Mouse (Mus musculus) heart, adult 8-10 months (tissue): ENCODE measurements around the gene Ogdh. TPM values are rescaled to one million over a fixed set of nuclear protein-coding genes. Genes with fewer than 3 reads are reported as not detected.
A peak's percentile ranks its signal among the peaks of the same experiment; 100 is the strongest.
"Not testable (repeated sequence)": the region's sequence is repeated elsewhere in the genome, so short reads cannot be mapped to it uniquely, and the experiment has no call there.

ENCODE experiments used
- DNase-seq: peaks from one replicate; pipeline ENCODE4 v3.0.0; 2022; ENCODE audit warnings: low spot score
- total RNA-seq, 4 experiments: library from RNA; stranded (reverse); gene quantifications; 2 replicates each; pipeline ENCODE4 v1.2.4; 2022

Gene Ogdh
- total RNA-seq, 4 experiments from 2014 or later: 1,901 to 2,083 (median 1,945) TPM

GRCm38 (mm10) chr11:6365885-6366284 lies 74.5 kb downstream of the Ogdh start:
- DNase-seq: peak; percentile 84

DNA sequence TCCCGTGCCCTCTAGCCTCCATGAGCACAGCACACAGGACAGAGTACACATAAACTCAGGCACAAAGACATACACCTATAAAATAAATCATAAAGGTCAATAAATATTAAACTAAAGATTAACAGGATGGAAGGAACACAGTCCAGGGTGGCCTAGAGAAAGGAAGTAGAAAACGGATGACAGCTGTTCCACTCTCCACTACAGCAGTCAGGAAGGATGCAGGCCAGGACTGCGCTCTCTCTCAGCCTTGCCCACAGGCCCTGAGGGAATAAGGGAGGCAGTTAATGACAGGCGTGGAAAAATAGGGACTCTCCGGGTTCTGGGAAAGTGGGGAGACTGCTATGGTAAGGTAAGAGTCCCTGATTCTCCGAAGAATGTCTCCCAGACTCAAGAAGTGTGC lies 75.0 kb downstream of the Ogdh start:
- no peak for DNase-seq

DNA sequence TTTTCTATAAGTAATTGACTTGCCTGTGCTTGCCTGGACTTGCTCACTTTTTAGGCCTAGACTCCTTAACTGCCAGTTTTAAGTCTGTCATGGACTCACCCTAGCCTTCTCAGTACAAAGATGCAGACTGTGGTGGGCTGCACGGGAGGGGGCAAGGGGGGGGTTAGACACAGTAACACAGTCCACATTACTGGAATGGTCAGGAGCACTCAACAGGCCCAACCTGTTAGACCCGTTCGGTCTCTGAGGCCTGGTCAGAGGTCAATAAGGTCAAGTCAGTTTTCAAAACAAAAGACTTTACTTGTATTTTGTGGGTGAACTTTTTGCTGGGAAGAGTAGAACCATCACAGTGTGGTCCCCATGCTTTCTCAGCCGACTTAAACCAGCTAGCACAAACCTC lies 75.7 kb downstream of the Ogdh start:
- DNase-seq: no peak

GRCm38 (mm10) chr11:6367986-6368385 lies 76.6 kb downstream of the Ogdh start:
- DNase-seq: not testable (repeated sequence)

DNA sequence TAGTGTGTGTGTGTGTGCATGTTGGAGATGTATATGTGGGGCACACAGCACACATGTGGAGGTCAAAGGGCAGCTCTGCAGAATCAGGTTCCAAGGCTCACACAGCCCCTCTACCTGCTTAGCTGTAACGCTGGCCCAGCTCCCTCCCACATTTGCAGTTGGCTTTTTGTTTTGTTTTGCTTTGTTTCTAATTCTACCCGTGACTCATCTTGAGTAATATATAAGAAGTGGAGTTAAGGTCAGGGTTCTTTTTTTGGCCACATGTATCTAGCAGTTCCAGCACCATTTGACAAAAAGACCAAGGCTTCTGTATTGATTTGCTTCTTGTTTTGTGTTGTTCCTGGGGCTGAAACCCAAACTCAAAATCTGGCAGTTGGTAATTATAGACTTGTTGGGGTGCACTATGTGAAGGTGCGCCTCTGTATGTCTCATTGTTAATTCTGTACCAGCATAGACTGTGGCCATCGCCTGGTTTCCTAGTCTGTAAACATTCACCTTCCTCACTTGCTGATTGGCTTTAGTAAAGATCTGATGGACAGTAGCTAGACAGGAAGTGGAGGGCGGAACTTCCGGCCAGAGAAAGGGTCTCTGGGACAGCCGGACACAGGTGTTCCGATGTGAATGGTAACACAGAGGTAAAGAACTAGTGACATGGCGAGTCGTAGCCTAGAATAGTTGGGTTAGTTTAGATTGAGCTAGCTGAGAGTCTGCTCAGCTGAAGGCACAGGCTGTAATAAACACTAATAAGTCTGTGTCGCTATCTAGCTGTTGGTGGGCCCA lies 80.1 kb downstream of the Ogdh start:
- DNase-seq: no peak

- no peak for DNase-seq
These were observed 81.4 kb downstream of the Ogdh start for GRCm38 (mm10) chr11:6372784-6373183.

DNA sequence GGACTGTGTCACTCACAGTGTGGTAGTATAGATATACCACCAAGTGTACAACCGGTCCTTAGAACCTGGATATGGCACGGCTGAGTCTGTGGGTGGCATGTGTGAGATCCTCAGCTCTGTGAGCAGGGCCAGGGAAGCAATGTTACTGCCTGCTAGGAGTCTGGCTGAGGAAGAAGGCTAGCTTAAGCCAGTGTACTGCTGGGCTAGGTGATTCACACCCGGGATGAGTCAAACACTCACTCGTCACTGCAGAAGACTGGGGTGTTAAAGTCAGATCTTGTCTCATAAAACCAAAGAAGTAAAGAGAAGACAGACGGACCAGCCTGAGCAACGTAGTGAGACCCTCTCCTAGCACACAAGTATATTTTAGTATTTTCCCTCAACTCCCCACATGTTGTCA lies 89.5 kb downstream of the Ogdh start:
- no peak for DNase-seq

- no peak for DNase-seq
These were observed 96.8 kb downstream of the Ogdh start for GRCm38 (mm10) chr11:6388126-6388725.

GRCm38 (mm10) chr11:6388726-6389413 lies 97.4 kb downstream of the Ogdh start, which contains the start of gene Zmiz2:
TSS of gene Zmiz2 (plus strand) at chr11:6389074.
- peak; percentile 91 for DNase-seq

- no peak for DNase-seq
These were observed 98.1 kb downstream of the Ogdh start for GRCm38 (mm10) chr11:6389483-6389921.

GRCm38 (mm10) chr11:6390376-6391053 lies 99.1 kb downstream of the Ogdh start:
- DNase-seq: no peak

- no peak for DNase-seq
These were observed 100.3 kb downstream of the Ogdh start for GRCm38 (mm10) chr11:6391516-6392276.

DNA sequence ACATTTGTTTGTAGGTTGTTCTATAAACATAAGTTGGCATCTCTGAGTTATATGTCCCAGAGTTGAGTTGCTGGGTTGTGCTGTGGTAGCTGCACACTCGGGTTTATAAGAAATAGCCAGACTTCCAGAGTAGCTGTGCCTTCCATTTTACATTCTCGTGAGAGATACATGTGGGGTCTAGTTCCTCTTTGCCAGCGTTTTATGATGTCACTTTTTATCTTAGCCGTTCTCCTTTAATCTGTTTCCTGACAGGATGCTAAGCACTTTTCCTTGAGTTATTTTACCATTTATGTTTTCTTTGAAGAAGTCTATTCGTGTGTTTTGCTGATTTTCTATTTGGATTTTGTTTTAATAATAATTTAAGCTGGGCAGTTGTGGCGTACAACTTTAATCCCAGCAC lies 101.4 kb downstream of the Ogdh start:
- no peak for DNase-seq

- DNase-seq: no peak
These were observed 102.4 kb downstream of the Ogdh start for GRCm38 (mm10) chr11:6393866-6394265.

DNA sequence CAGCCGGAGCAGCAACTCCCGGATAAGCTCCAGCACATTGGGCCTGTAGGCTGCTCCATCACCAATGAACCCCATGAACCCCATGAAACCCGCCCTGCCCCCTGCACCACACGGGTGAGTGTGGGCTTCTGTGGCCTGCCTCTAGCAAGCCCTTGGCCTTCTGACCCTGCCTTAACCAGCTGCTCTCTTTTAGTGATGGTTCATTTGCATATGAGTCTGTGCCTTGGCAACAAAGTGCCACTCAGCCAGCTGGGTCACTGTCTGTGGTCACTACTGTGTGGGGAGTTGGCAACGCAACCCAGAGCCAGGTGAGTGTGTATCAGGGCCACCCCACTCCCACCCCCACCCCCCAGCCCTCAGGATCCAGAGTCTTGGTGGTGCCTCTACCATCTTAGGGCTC lies 104.1 kb downstream of the Ogdh start:
- no peak for DNase-seq

DNA sequence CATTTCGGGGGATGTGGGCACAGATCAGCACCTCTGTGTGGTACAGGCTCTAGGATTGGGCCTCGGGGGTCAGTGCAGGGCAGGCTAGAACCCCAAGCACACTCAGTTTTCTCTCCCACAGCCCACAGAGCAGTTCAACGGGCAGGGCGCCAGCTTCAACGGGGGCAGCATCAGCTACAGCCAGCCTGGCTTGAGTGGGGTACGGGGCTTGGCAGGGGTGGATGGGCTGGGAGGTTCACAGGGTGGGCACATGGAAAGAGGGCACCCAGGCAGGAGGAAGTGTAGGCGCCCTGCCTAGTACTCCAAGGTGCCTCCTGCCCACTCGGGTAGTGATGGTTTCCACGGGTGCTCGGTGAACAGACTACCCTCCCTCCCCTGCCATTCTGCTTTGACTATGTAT lies 106.7 kb downstream of the Ogdh start:
- DNase-seq: no peak

GRCm38 (mm10) chr11:6402515-6403510 lies 111.4 kb downstream of the Ogdh start:
- DNase-seq: no peak

DNA sequence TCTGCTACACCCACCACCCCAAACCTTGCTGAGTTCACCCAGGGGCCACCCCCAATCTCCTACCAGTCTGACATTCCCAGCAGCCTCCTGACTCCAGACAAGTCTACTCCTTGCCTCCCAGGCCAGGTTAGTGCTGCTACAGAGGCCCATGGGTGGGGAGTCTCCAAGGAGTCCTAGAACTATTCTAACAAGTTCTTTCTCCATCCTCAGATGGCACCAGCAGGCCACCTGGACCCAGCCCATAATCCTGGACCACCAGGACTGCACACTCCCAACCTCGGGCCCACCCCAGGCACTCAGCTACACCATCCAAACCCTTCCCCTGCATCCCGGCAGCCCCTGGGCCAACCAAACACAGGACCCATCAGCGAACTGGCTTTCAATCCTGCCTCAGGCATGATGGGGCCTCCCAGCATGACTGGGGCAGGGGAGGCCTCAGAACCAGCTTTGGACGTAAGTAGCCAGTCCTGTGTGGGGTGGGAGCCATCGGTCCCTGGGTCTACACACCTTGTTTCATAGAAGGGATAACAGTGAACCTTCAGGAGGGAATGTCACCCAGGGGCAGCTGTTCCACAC lies 112.5 kb downstream of the Ogdh start:
- DNase-seq: no peak

DNA sequence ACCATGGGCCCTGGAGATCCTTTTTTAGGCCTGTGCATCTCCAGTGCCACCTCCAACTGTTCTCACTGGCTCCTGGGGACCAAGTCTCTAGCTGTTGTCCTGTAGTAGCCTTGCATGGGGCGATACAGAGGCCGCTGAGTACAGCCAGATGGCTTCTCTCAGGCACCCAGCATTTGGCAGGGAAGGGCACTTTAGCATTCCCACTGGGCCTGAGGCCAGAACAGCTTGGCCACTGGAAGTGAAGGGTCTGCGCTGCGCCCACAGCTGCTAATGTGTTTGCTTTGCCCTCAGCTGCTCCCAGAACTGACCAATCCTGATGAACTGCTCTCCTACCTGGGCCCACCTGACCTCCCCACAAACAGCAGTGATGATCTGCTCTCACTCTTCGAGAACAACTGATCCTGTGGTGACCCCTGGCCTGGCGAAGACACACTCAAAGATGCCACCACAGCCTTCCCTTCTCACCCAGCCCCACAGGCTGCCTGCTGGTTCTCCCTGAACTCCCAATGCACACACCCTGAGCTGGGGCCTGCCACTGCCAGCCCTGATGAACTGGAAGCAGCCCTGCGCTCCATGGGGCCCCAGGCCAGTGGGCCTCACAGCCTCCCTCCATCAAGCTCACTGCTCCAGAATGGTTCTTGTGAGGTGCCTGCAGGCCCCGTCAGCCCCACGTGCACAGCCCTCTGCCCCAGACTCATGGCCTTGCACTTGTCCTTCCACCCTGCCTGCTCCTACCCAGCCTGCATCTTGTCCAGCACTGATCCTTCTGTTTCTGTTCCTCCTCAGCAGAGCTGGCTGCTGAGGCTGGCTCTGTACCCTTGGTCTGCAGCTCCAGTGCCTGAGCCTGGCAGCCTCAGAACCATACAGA lies 113.5 kb downstream of the Ogdh start:
- DNase-seq: no peak
